Mouse (Mus musculus) left cerebral cortex, postnatal 14 days (tissue): ENCODE measurements at regions not wholly inside any gene's neighbourhood (a gene's known extent, or its start where the extent isn't known, plus 50 kb on each side); places are given as distances from the start of the nearest gene placed in this dataset.
A peak's percentile ranks its signal among the peaks of the same experiment; 100 is the strongest.

Source experiments
- DNase-seq, 2 experiments: peaks; one replicate each; pipeline ENCODE4 v3.0.0; 2021 to 2022; ENCODE audit warnings: low spot score in 2 of 2, mixed read lengths in 1 of 2
- intact Hi-C: fragments of 180-260 bp; cut with DNase I; formaldehyde crosslinking; loops from one replicate; pipeline ENCODE4 v1.15.1; 2025

- intact Hi-C loops: no loop called here
- no peak for DNase-seq
These were observed 277.3 kb upstream of the Gm597 start for GRCm38 (mm10) chr1:29057339-29057738.

DNA sequence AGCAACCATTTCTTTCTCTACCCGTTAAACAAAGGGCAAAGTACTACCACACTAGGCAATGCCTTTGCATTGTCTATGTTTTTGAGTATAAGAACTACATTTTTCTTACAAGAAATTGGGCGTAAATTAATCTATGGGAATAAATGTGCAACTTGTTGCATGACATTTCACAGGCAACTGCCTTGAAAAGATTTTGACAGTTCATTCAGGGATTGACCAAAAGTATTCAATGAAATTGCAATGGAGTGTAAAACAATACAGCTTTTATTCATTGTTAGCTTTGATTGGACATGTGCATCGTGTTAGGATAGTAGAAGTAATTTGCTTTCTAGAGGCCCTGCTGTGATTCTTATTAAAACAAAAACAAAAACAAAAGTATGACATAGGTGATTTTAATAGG, 233.7 kb upstream of the Gm597 start:
- no peak for DNase-seq
- intact Hi-C loops: no loop called here

GRCm38 (mm10) chr1:29001184-29001583, 221.1 kb upstream of the Gm597 start:
- intact Hi-C loops: no loop called here
- no peak for DNase-seq

DNA sequence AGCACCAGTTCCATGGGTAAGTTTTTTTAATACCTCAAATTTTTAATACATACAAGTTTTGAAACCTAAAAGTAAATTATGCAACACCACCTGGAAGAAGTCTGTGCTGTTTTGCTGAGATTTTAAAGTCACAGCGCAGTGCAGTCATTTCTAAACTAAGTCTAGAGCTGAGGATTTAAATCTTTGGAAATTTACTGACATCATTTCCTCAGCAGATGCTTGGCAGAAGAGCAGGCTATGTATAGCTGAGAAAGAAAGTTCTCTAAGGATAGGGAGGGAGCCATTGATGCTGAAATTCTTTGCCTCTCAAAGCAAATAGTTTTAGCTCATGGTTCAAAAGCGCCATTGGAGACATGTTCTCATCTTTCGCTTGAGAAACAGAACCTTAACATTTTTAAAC, 190.9 kb upstream of the Gm597 start:
- DNase-seq: peak; percentile 18 to 44
- intact Hi-C loops: no loop called here
